14 mouse cellular contexts compared by ENCODE assay signal in genomic region chr3:69709043-69709929, GRCm38 (mm10). TPM values are rescaled to one million over a fixed set of nuclear protein-coding genes. Genes with fewer than 3 reads are reported as not detected.
DNase-seq lines count a peak whose midpoint lies in the region; ATAC-seq lines count a peak whose summit lies in the region.
"Had no signal": no experiment of that assay in that cellular context is flagged by ENCODE, and none has a peak within 500 bp of the region (broad histone marks: within the 10 kb centered on the region; RNA-seq: fewer than 3 reads in every experiment).

No protein-coding gene starts in this region.

- H3K4me2 ChIP-seq in kidney, embryonic 15.5 days: no peak overlapping the region
- no peak overlapping the region for H3K4me2 ChIP-seq in forebrain, embryonic 11.5 days (ENCODE audit: low read depth, low read length, severe bottlenecking)
- no peak overlapping the region for H3K4me2 ChIP-seq in hindbrain, embryonic 15.5 days
- H3K4me2 ChIP-seq: limb, embryonic 12.5 days had no signal

- H3K4me1 ChIP-seq in kidney, embryonic 15.5 days: no peaks in the 10 kb centered on the region
- H3K4me1 ChIP-seq in forebrain, embryonic 11.5 days (replicated peaks; ENCODE audit: control insufficient read depth, insufficient read depth, low read length): no peaks in the 10 kb centered on the region; the same call in 1 of the 2 replicates
- H3K4me1 ChIP-seq in hindbrain, embryonic 15.5 days (replicated peaks): peaks cover 12% of the 10 kb centered on the region; the same call in 1 of the 2 replicates

- WGBS in kidney, embryonic 15.5 days: 63% methylated on average over 12 of the region's 12 CpGs
- 15% methylated on average over 12 of the region's 12 CpGs for WGBS in forebrain, embryonic 11.5 days
- WGBS in hindbrain, embryonic 15.5 days: 21% methylated on average over 12 of the region's 12 CpGs

- H3K4me3 ChIP-seq in kidney, embryonic 15.5 days (replicated peaks): no peak overlapping the region
- no peak overlapping the region for H3K4me3 ChIP-seq in forebrain, embryonic 11.5 days (ENCODE audit: low read depth, low read length)
- H3K4me3 ChIP-seq in hindbrain, embryonic 15.5 days: no peak overlapping the region
- H3K4me3 ChIP-seq: heart, adult 2 months; limb, embryonic 12.5 days had no signal

- no peaks in the 10 kb centered on the region for H3K36me3 ChIP-seq in kidney, embryonic 15.5 days
- no peaks in the 10 kb centered on the region for H3K36me3 ChIP-seq in forebrain, embryonic 11.5 days (ENCODE audit: control insufficient read depth, insufficient read depth, low read length)
- no peaks in the 10 kb centered on the region for H3K36me3 ChIP-seq in hindbrain, embryonic 15.5 days
- H3K36me3 ChIP-seq: G1E; limb, embryonic 12.5 days had no signal

- peak; percentile 46 for ATAC-seq in kidney, embryonic 15.5 days (replicated peaks; ENCODE audit: low FRiP score)
- peak; percentile 90 for ATAC-seq in forebrain, embryonic 11.5 days (replicated peaks; ENCODE audit: low FRiP score)
- peak; percentile 89 for ATAC-seq in hindbrain, embryonic 15.5 days (ENCODE audit: low FRiP score, low read depth)
- ATAC-seq in monocyte, adult 5-6 weeks (replicated peaks; ENCODE audit: insufficient number of reproducible peaks, low FRiP score, low TSS enrichment, poor library complexity, severe bottlenecking): peak; percentile 31; the same call in 1 of the 2 replicates
- ATAC-seq: lung, postnatal 0 days had no signal

- H3K27ac ChIP-seq in kidney, embryonic 15.5 days: no peak overlapping the region
- no peak overlapping the region for H3K27ac ChIP-seq in forebrain, embryonic 11.5 days (ENCODE audit: low read depth, low read length)
- H3K27ac ChIP-seq in hindbrain, embryonic 15.5 days (replicated peaks): peak overlapping the region; percentile 20; the same call in 1 of the 2 replicates
- H3K27ac ChIP-seq: heart, adult 2 months; limb, embryonic 12.5 days had no signal

- intact Hi-C loops in heart, postnatal 10 days (cut with DNase I): no loop called here

- no peak for DNase-seq in kidney, postnatal 25 days
- peak; percentile 58 for DNase-seq in forebrain, embryonic 11.5 days (ENCODE audit: low spot score)
- no peak for DNase-seq in adrenal gland, adult 18-20 months (ENCODE audit: low spot score in 2 of 2)
- DNase-seq in thymus, adult 18-20 months: no peak
- no peak for DNase-seq in heart, postnatal 10 days
- DNase-seq: adrenal gland, adult 8-10 months; cerebellum, adult 9-11 months; heart, adult 2 months had no signal

- H3K9me3 ChIP-seq in kidney, embryonic 15.5 days (replicated peaks): no peaks in the 10 kb centered on the region
- H3K9me3 ChIP-seq in forebrain, embryonic 11.5 days (ENCODE audit: control insufficient read depth, low read length): no peaks in the 10 kb centered on the region
- H3K9me3 ChIP-seq in hindbrain, embryonic 15.5 days: no peaks in the 10 kb centered on the region
- H3K9me3 ChIP-seq: G1E; limb, embryonic 12.5 days had no signal

- H3K9ac ChIP-seq in kidney, embryonic 15.5 days: no peak overlapping the region
- H3K9ac ChIP-seq in forebrain, embryonic 11.5 days (ENCODE audit: low read length): no peak overlapping the region
- no peak overlapping the region for H3K9ac ChIP-seq in hindbrain, embryonic 15.5 days
- H3K9ac ChIP-seq: limb, embryonic 12.5 days had no signal

- no peaks in the 10 kb centered on the region for H3K27me3 ChIP-seq in kidney, embryonic 15.5 days
- peaks cover 7% of the 10 kb centered on the region; the same call in 1 of the 2 replicates for H3K27me3 ChIP-seq in forebrain, embryonic 11.5 days (ENCODE audit: control insufficient read depth, insufficient read depth, low read length)
- no peaks in the 10 kb centered on the region for H3K27me3 ChIP-seq in hindbrain, embryonic 15.5 days
- H3K27me3 ChIP-seq: limb, embryonic 12.5 days had no signal

RNA-seq across cellular contexts. Expression of gene Nmd3, which starts 12.5 kb away (rescaled TPM):
- 145 TPM in 2 replicates for polyA plus RNA-seq in kidney, embryonic 15.5 days (2015; fragmentation: Nextera tagmentation; extraction: Ambion mirVana)
- 124 and 138 TPM in 2 replicates for polyA plus RNA-seq in forebrain, embryonic 11.5 days (2014; fragmentation: Nextera tagmentation; extraction: Ambion mirVana)
- polyA plus RNA-seq in hindbrain, embryonic 15.5 days (2015; fragmentation: Nextera tagmentation; extraction: Ambion mirVana): 89.5 and 96.4 TPM in 2 replicates
- 52.2 to 127 TPM (median 83.2 TPM) in 3 replicates for total RNA-seq in monocyte, adult 5-6 weeks (2017)
- 100 to 1,000 TPM in 1 of 2 experiments, 10 to 100 TPM in 1; 97.4 to 101 TPM for total RNA-seq in adrenal gland, adult 18-20 months (2021)
- 10 to 100 TPM; 54.4 to 55.8 TPM for total RNA-seq in heart, postnatal 10 days (2021)

Comparison
In these comparisons a context has a peak if more than half of its experiments do, and no peak if none do; other contexts are left out.
1. ATAC-seq: peak in every context shown above with its lines; median percentile 90 in forebrain, embryonic 11.5 days; 89 in hindbrain, embryonic 15.5 days; 46 in kidney, embryonic 15.5 days; 31 in monocyte, adult 5-6 weeks.